Mouse (Mus musculus) layer of hippocampus, adult 8-10 months (tissue): Measurements from ENCODE around the gene Fastkd3. TPM values are rescaled to one million over a fixed set of nuclear protein-coding genes. Genes with fewer than 3 reads are reported as not detected.

ENCODE experiments used
- DNase-seq, 2 experiments: peaks; one replicate each; pipeline ENCODE4 v3.0.0; 2022; ENCODE audit warnings: low spot score in 2 of 2
- total RNA-seq, 4 experiments: library from RNA; stranded (reverse); gene quantifications; 2 replicates each; pipeline ENCODE4 v1.2.4; 2022

Gene Fastkd3
- total RNA-seq, 4 experiments from 2014 or later = 15.7 to 20.0 (median 17.5) TPM

- no peak for DNase-seq
Observed at GRCm38 (mm10) chr13:68607652-68608405, 25.8 kb downstream of the Fastkd3 start.

DNA sequence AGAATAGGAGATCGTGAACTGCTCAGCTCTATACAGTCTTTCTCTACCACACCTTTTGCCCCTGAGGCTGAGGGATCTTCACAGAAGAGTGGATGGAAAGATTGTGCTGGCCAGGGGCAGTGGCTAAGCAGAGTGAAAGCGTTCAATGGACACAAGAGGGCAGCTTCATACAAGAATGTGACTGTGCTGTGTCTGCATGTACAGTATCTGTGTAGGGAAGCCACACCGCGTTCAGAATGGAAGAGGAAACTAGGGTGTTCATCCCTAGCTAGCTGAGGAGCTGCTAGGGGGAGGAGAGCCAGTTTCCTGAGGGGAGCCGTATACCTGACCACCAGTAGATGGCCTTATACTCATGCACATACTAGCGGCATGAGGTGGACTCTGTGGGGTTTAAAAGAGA lies 40.8 kb downstream of the Fastkd3 start:
- no peak for DNase-seq

- DNase-seq = no peak
Observed at GRCm38 (mm10) chr13:68627041-68627440, 45.0 kb downstream of the Fastkd3 start.

Other genes starting within 250 kb of the Fastkd3 start
- 10 to 100 TPM; 20.8 to 29.1 (median 23.7) TPM for gene Mtrr, start 85 bp upstream of the Fastkd3 start, total RNA-seq
- 10 to 100 TPM; 14.5 to 21.3 (median 17.4) TPM for gene 1700001L19Rik, start 15.2 kb downstream of the Fastkd3 start, total RNA-seq